Mouse (Mus musculus) thymus, postnatal 0 days (tissue): ENCODE measurements around the gene Gm45711. TPM values are rescaled to one million over a fixed set of nuclear protein-coding genes. Genes with fewer than 3 reads are reported as not detected.
A peak's percentile ranks its signal among the peaks of the same experiment; 100 is the strongest.

Source experiments
- DNase-seq: peaks from one replicate; pipeline ENCODE4 v3.0.0-alpha.2; 2015; ENCODE audit warnings: low spot score
- polyA plus RNA-seq: library from polyadenylated mRNA; unstranded; fragments of >200 nt; fragmentation: Nextera tagmentation; extraction: Ambion mirVana; gene quantifications from 2 replicates; pipeline ENCODE4 v1.2.1, GENCODE M21; 2015

The Gm45711 gene
- polyA plus RNA-seq, 1 experiment from 2014 or later = not detected

- DNase-seq = peak; percentile 54
Measured at GRCm38 (mm10) chr8:104247054-104247907, 62.6 kb downstream of the Gm45711 start.

DNA sequence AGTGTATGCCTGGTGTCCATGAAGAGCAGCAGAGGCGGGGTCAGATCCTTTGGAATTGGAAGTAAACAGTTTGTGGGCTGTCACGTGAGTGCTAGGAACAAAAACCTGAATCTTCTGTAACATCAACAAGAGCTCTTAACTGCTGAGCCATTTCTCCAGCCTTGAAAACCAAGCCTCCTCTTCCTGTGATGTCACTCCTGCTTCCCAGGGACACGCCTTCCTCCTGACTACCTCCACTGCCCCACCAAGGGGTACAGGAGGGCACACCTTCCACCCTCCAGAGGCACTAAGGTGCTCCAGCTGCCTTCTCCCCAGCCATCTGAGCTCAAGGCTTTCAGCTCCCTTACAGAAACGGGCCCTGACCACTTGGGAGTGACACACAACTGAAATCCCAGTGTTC lies 63.3 kb downstream of the Gm45711 start:
- DNase-seq = no peak

- DNase-seq = no peak
Measured at GRCm38 (mm10) chr8:104242038-104242644, 67.7 kb downstream of the Gm45711 start.

DNA sequence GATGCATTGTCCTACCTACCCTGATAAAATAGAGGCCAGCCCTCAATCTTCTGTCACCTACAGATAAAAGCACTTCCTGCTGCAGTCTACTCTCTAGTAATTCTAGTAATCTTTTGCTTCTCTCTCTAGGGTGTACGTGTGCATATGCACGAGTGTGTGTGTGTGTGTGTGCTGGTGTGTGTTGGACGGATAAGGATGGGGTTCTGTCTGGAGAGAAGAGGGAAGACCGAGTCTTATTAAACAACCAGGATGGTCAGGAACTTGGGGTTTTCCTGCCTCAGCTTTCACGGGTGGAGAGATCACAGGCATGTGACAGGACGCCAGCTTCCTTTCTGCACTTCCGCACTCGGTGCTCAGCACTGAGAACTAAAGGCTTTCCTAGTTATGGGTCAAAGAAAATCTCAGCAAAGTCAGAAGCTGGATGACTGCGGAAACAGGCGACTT lies 70.4 kb downstream of the Gm45711 start:
- no peak for DNase-seq

- no peak for DNase-seq
Measured at GRCm38 (mm10) chr8:104234573-104234972, 75.3 kb downstream of the Gm45711 start.

DNA sequence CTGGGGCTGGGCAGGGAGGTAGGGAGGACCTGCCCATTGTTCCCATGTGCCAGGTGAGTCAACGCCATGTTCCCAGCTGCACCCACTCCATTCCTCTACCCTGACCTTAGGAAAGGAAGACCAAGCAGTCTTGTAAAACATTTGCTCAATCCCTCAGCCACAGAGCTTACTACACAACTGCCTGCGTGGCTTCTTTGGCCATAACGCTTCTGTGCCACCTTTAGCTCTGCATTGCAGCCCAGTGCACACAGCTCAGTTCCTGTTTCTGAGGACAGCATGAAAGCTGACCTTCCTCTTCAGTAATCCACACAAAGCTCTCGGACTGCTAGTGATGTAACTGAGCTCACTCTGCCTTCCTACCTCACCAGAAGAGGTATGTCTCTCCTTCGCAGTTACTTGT lies 77.0 kb downstream of the Gm45711 start:
- no peak for DNase-seq

DNA sequence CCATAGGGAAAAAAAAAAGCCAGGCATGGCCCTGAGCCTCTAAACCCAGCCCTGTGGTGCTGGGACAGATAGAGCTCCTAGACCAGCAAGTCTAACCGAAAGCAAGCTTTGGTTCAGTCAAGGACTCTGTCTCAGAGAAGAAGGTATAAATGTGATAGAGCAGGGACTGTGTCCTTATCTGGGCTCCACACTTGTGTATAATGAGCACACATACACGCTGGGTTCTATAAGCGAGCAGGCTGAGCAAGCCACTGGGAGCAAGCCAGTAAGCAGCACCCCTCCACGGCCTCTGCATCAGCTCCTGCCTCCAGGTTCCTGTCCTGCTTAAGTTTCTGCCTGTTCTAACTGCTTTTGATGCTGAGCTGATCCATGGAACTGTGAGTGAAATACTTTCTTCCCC lies 77.8 kb downstream of the Gm45711 start:
- DNase-seq = no peak

Other genes with a start within 250 kb of the Gm45711 start
- gene Cdh5, start 208.5 kb downstream of the Gm45711 start, polyA plus RNA-seq = 7.8 and 8.3 TPM in 2 replicates
- 0.28 and 0.40 TPM in 2 replicates for gene Bean1, start 139.6 kb downstream of the Gm45711 start, polyA plus RNA-seq
- 20.4 and 24.0 TPM in 2 replicates for gene Tk2, start 61.5 kb downstream of the Gm45711 start, polyA plus RNA-seq
- 50.7 and 52.6 TPM in 2 replicates for gene Cklf, start 59.2 kb downstream of the Gm45711 start, polyA plus RNA-seq
- not detected in 2 replicates for gene Cmtm2a, start 16.9 kb downstream of the Gm45711 start, polyA plus RNA-seq
- gene Cmtm1, start 64 bp upstream of the Gm45711 start, polyA plus RNA-seq = not detected in 2 replicates
- not detected in 2 replicates for gene Gm11020, start 11.5 kb upstream of the Gm45711 start, polyA plus RNA-seq
- gene Cmtm2b, start 12.1 kb upstream of the Gm45711 start, polyA plus RNA-seq = not detected in 2 replicates
- gene Cmtm3, start 29.3 kb upstream of the Gm45711 start, polyA plus RNA-seq = 31.5 and 32.3 TPM in 2 replicates
- gene Cmtm4, start 85.7 kb upstream of the Gm45711 start, polyA plus RNA-seq = 0.73 and 0.86 TPM in 2 replicates
- 23.6 and 27.0 TPM in 2 replicates for gene Dync1li2, start 133.0 kb upstream of the Gm45711 start, polyA plus RNA-seq
- 0.14 and 0.27 TPM in 2 replicates for gene Terb1, start 199.8 kb upstream of the Gm45711 start, polyA plus RNA-seq
- gene Nae1, start 224.6 kb upstream of the Gm45711 start, polyA plus RNA-seq = 62.8 and 68.9 TPM in 2 replicates
- gene Car7, start 224.6 kb upstream of the Gm45711 start, polyA plus RNA-seq = 1.6 and 2.2 TPM in 2 replicates